Mouse (Mus musculus) midbrain, embryonic 16.5 days (tissue): ENCODE data around the gene Gsto2. TPM values are rescaled to one million over a fixed set of nuclear protein-coding genes. Genes with fewer than 3 reads are reported as not detected.

Experiments
- ATAC-seq: fragments of 200-750 bp; cut with Nextera tagmentation; 2 replicates; pipeline ENCODE4 v1.8.0; 2017; ENCODE audit warnings: moderate TSS enrichment
- H3K27ac ChIP-seq: fragments of 300-500 bp; sonication (generic); 2 replicates; pipeline ENCODE4 v1.5.1; 2014; ENCODE audit warnings: mild to moderate bottlenecking, low read length, mixed read lengths
- H3K27me3 ChIP-seq: fragments of 300-500 bp; sonication (generic); 2 replicates; pipeline ENCODE4 v1.6.1; 2014; ENCODE audit warnings: low read depth, low read length, mixed read lengths; ENCODE audit not compliant: control insufficient read depth, insufficient read depth
- H3K36me3 ChIP-seq: fragments of 300-500 bp; sonication (generic); 2 replicates; pipeline ENCODE4 v1.6.1; 2014; ENCODE audit warnings: mild to moderate bottlenecking, low read length, moderate library complexity, mixed read lengths; ENCODE audit not compliant: control insufficient read depth, insufficient read depth
- H3K4me1 ChIP-seq: fragments of 300-500 bp; sonication (generic); 2 replicates; pipeline ENCODE4 v1.6.1; 2014; ENCODE audit warnings: mild to moderate bottlenecking, low read length, mixed read lengths; ENCODE audit not compliant: control insufficient read depth, insufficient read depth
- H3K4me2 ChIP-seq: fragments of 300-500 bp; sonication (generic); 2 replicates; pipeline ENCODE4 v1.6.1; 2014; ENCODE audit warnings: mild to moderate bottlenecking, low read length, mixed read lengths
- H3K4me3 ChIP-seq: fragments of 300-500 bp; sonication (generic); 2 replicates; pipeline ENCODE4 v1.5.1; 2014; ENCODE audit warnings: low read depth, mild to moderate bottlenecking, low read length, moderate library complexity, mixed read lengths
- H3K9ac ChIP-seq: fragments of 300-500 bp; sonication (generic); 2 replicates; pipeline ENCODE4 v1.6.1; 2014; ENCODE audit warnings: low read depth, low read length, mixed read lengths
- H3K9me3 ChIP-seq: fragments of 300-500 bp; sonication (generic); replicated peaks from 2 replicates; pipeline ENCODE4 v1.6.1; 2014; ENCODE audit warnings: mild to moderate bottlenecking, low read length, mixed read lengths; ENCODE audit not compliant: control insufficient read depth, poor library complexity, severe bottlenecking
- WGBS: fragments of 180-500 bp; shearing (Covaris S2); extraction: QIAGEN DNeasy Blood & Tissue Kit; methylation state at CpG from one replicate; pipeline ENCODE4 v1.1.7; 2014; 5-methylcytosine and 5-hydroxymethylcytosine counted together
- polyA plus RNA-seq: library from polyadenylated mRNA; unstranded; fragments of >200 nt; fragmentation: Nextera tagmentation; extraction: Ambion mirVana; gene quantifications from 2 replicates; pipeline ENCODE4 v1.2.1, GENCODE M21; 2015

Gsto2 gene
- polyA plus RNA-seq, 1 experiment from 2014 or later: 1.0 TPM

DNA sequence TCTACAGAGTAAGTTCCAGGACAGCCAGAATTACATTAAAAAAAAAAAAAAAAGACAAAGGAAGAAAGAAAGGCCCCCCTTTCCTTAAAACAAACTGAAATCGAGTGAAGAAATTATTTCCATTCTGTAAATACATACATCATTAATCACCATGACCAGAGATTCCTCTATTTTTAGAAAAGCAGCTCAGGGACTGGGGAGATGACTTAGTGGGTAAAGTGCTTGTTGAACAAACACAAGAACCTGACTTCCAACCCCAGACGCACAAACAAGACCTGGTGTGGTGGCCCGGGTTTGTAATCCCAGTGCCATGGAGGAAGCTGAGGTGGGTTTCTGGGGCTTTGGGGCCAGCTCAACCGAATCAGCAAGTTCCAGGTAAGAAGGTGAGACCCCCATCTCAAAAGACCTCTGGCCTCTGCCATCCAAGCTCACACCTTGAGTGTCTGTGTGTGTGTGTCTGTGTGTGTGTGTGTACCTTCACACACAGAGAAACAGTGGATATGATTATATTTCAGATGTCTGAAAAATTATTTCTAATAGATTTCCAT, 2.4 kb downstream of the Gsto2 start:
- no peak overlapping the region for H3K9ac ChIP-seq
- no peak overlapping the region for H3K27ac ChIP-seq
- H3K4me1 ChIP-seq: peaks cover 9% of the 10 kb centered on the region
- no peaks in the 10 kb centered on the region for H3K9me3 ChIP-seq
- ATAC-seq: no peak
- no peaks in the 10 kb centered on the region; the same call in 1 of the 2 replicates for H3K27me3 ChIP-seq
- no peak overlapping the region for H3K4me2 ChIP-seq
- H3K4me3 ChIP-seq: no peak overlapping the region
- 68% methylated on average over 4 of the region's 4 CpGs for WGBS
- peaks cover under 1% of the 10 kb centered on the region; the same call in 1 of the 2 replicates for H3K36me3 ChIP-seq

GRCm38 (mm10) chr19:47868951-47869350, 3.6 kb downstream of the Gsto2 start:
- WGBS: 83% methylated on average over 4 of the region's 4 CpGs
- Histone ChIP-seq H3K36me3 (no peaks in the 10 kb centered on the region; the same call in 1 of the 2 replicates), H3K4me3 (no peak overlapping the region), H3K27me3 (no peaks in the 10 kb centered on the region; the same call in 1 of the 2 replicates), H3K9me3 (no peaks in the 10 kb centered on the region), H3K27ac (no peak overlapping the region), H3K9ac (no peak overlapping the region), H3K4me1 (peaks cover 9% of the 10 kb centered on the region), H3K4me2 (no peak overlapping the region)
- no peak for ATAC-seq

GRCm38 (mm10) chr19:47869516-47869915, 4.2 kb downstream of the Gsto2 start:
- no peak overlapping the region for H3K27ac ChIP-seq
- H3K36me3 ChIP-seq: no peaks in the 10 kb centered on the region
- no peak for ATAC-seq
- no peak overlapping the region for H3K4me2 ChIP-seq
- WGBS: 81% methylated on average over 3 of the region's 3 CpGs
- peaks cover 7% of the 10 kb centered on the region for H3K4me1 ChIP-seq
- no peaks in the 10 kb centered on the region; the same call in 1 of the 2 replicates for H3K27me3 ChIP-seq
- H3K9ac ChIP-seq: no peak overlapping the region
- H3K9me3 ChIP-seq: no peaks in the 10 kb centered on the region
- H3K4me3 ChIP-seq: no peak overlapping the region

DNA sequence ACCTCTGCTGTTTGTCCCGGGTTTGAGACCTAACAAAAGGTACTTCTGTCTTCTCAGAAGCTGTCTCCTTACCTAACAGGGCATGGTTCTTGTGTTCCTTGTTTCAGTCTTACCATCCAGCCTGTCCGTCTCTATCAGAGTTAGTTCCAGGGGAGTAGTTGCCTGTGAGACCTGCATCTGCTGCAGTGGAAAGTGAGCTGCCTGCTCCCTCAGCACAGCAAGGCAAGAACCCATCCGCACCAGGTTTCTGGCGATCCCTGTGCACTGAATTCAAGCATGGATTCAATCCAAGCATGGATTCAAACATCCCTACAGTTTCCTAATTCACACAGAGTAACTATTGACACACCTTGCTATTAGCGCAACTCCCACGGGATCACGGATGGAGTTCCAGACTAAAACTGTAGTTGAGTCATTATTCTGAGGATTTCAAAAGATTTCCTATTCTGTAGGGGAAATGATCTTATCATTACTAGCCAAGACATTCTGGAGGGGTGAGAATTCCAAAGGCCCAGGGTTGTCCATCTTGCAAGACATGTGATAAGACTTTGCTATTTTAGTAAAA, 4.8 kb downstream of the Gsto2 start:
- Histone ChIP-seq H3K27me3 (no peaks in the 10 kb centered on the region; the same call in 1 of the 2 replicates), H3K27ac (no peak overlapping the region), H3K9me3 (no peaks in the 10 kb centered on the region), H3K4me2 (no peak overlapping the region), H3K4me3 (no peak overlapping the region), H3K4me1 (peaks cover 2% of the 10 kb centered on the region; the same call in 1 of the 2 replicates), H3K9ac (no peak overlapping the region), H3K36me3 (no peaks in the 10 kb centered on the region)
- 74% methylated on average over 7 of the region's 7 CpGs for WGBS
- ATAC-seq: no peak

GRCm38 (mm10) chr19:47871515-47871914, 6.2 kb downstream of the Gsto2 start:
- WGBS: 23% methylated on average over 10 of the region's 10 CpGs
- H3K4me3 ChIP-seq: no peak overlapping the region
- H3K9ac ChIP-seq: no peak overlapping the region
- no peaks in the 10 kb centered on the region for H3K4me1 ChIP-seq
- H3K9me3 ChIP-seq: no peaks in the 10 kb centered on the region
- H3K36me3 ChIP-seq: no peaks in the 10 kb centered on the region
- no peak overlapping the region for H3K4me2 ChIP-seq
- no peak overlapping the region for H3K27ac ChIP-seq
- ATAC-seq: no peak
- no peaks in the 10 kb centered on the region; the same call in 1 of the 2 replicates for H3K27me3 ChIP-seq

DNA sequence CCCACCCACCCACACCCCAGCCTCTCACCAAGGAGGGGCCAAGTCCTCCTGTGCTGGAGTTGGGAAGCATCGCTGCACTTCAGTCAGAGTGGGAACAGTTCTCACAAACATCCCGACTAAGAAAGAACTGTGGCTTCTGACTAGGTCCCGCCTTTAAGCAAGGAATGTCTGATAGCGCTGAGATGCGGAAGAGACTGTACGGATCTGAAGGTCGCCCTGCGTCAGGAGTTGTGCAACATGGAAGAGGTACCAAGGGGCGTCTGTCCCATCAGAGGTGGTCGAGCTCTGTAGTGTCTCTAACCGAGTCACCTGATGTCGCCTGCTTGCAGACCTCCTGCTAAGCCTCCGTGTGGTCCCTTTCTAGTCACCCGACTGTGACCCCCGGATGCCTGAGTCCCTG, 10.9 kb downstream of the Gsto2 start:
- WGBS: 84% methylated on average over 15 of the region's 15 CpGs

DNA sequence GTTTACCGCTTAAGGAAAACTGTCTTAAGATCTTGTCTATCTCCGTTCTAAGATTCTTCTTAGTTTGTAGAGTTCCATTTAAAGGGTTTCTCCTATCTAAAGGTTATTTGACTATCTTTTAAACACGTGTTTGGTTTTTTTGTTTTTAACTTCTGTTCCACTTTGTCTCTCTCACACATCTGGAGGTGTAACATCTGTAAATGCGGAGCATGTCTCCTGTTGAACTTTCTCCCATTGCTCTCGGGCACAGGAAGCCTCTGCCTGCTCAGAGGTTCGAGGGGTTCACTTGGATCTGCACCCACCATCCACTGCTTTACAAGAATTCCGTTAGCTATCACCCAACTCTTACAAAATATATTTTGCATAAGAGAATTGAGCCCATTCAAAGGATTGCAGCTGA, 16.2 kb downstream of the Gsto2 start:
- ATAC-seq: no peak
- Histone ChIP-seq H3K9ac (no peak overlapping the region), H3K27ac (no peak overlapping the region), H3K9me3 (no peaks in the 10 kb centered on the region), H3K4me3 (no peak overlapping the region), H3K4me1 (no peaks in the 10 kb centered on the region), H3K36me3 (no peaks in the 10 kb centered on the region), H3K27me3 (no peaks in the 10 kb centered on the region), H3K4me2 (no peak overlapping the region)
- 87% methylated on average over 7 of the region's 7 CpGs for WGBS

More for the DNA sequence above, 10.9 kb downstream of the Gsto2 start:
- no peaks in the 10 kb centered on the region for H3K4me1 ChIP-seq
- no peak overlapping the region for H3K27ac ChIP-seq
- no peaks in the 10 kb centered on the region for H3K36me3 ChIP-seq
- no peaks in the 10 kb centered on the region; the same call in 1 of the 2 replicates for H3K27me3 ChIP-seq
- no peak for ATAC-seq
- no peak overlapping the region for H3K4me3 ChIP-seq
- H3K4me2 ChIP-seq: no peak overlapping the region
- H3K9me3 ChIP-seq: no peaks in the 10 kb centered on the region
- no peak overlapping the region for H3K9ac ChIP-seq

- H3K9me3 ChIP-seq: no peaks in the 10 kb centered on the region
- 30% methylated on average over 11 of the region's 11 CpGs for WGBS
- no peak overlapping the region for H3K9ac ChIP-seq
- peak; percentile 70 for ATAC-seq
- no peak overlapping the region for H3K27ac ChIP-seq
- H3K36me3 ChIP-seq: no peaks in the 10 kb centered on the region
- H3K4me1 ChIP-seq: no peaks in the 10 kb centered on the region
- no peak overlapping the region for H3K4me2 ChIP-seq
- H3K4me3 ChIP-seq: no peak overlapping the region
- H3K27me3 ChIP-seq: no peaks in the 10 kb centered on the region
Measured at GRCm38 (mm10) chr19:47882151-47882881, 17.0 kb downstream of the Gsto2 start.

DNA sequence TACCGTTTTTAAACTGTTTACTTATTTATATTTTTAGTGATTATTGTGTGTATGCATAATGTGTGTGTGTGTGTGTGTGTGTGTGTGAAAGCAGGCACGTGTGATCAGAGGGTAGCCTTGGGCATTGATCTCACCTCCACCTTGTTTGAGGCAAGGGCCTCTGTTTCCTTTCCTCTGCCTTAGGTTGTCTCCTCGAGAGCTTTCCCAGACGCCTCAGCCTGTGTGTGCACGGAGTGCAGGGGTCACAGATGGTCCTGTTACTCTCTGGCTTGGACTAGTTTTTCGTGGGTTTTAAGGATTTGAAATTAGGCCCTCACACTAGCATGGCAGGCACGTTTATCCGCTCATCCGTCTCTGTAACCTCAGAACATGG, 17.5 kb downstream of the Gsto2 start:
- Histone ChIP-seq H3K9ac (no peak overlapping the region), H3K4me1 (no peaks in the 10 kb centered on the region), H3K27ac (no peak overlapping the region), H3K27me3 (no peaks in the 10 kb centered on the region), H3K36me3 (no peaks in the 10 kb centered on the region), H3K4me3 (no peak overlapping the region), H3K4me2 (no peak overlapping the region), H3K9me3 (no peaks in the 10 kb centered on the region)
- 62% methylated on average over 9 of the region's 9 CpGs for WGBS
- ATAC-seq: peak; percentile 23; the same call in 1 of the 2 replicates
